Mouse (Mus musculus) right cerebral cortex, adult 2 months (tissue): Measurements from ENCODE around the gene Trak1.
A peak's percentile ranks its signal among the peaks of the same experiment; 100 is the strongest.

Experiments used
- DNase-seq, 2 experiments: peaks; one replicate each; pipeline ENCODE4 v3.0.0; 2021 to 2022; ENCODE audit warnings: low spot score in 2 of 2

The Trak1 gene

DNA sequence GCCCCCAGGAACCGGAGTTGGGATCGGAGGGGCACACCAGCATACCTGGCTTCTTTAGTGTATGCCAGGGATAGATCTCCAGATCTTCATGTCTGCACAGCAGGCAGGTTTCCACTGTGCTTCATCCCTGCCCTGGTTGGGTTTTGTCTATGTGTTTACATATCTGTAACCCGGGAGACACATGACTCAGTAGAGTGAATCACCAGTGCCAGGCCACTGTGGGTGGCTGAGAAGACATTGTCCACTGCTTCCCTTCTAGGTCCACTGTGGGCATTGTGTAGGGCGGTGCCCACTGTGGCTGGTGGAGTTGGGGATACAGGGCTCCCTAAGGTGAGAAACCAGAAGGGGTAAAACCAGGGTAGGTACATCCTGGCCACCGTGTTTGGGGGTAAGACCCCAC is 98.5 kb downstream of the Trak1 start:
- no peak for DNase-seq

DNA sequence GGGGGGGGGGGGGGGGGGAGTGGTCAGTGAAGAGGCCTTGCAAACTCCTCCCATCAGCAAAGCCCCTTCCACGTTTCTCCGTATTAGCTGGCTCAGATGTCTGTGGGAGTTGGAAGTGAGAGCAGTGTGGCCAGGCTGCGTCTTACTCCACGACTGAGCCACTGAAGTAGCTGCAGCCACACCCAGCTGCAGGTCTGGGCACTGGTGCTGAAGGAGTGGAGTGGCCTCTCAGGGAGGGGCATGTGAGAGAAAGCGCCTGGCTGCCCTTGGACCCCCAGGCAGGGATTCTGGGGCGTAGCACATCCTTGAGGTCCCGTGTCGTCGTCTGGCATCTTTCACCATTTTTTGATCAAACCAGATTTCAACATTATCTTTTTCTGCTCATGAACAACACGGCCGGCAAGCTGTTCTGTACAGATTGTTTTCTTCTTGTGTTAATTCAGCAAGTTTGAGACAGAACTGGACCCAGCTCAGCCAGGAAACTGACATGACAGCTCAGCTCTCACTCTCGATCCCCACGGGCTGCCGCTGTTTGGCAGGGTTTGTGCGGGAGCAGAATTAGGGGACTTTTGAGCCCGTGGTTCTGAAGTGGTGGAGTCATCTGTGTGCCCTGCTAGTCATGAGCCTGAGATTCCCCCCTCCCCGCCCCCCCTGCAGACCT is 100.9 kb downstream of the Trak1 start:
- no peak for DNase-seq

DNA sequence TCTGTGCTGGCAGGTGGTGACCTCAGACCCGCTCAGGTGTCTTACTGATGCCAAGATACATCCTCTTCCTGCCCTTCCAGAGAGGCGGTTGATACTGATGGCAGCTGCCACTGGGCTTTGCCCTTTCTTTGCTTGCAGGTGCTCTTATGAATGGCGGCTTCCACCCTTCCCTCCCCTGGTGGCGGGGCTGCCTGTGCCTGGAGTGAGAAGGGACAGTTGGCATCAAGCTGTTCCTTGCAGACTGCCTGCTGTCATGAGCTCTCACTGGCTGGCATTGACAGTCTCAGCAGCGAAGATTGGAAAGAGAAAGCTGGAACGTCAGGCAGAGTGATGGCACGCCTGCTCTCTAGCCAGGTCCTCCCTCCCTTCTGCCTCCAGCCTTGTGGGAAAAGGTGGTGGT is 101.5 kb downstream of the Trak1 start:
- peak in 1 of 2 experiments; percentile 71 for DNase-seq

DNA sequence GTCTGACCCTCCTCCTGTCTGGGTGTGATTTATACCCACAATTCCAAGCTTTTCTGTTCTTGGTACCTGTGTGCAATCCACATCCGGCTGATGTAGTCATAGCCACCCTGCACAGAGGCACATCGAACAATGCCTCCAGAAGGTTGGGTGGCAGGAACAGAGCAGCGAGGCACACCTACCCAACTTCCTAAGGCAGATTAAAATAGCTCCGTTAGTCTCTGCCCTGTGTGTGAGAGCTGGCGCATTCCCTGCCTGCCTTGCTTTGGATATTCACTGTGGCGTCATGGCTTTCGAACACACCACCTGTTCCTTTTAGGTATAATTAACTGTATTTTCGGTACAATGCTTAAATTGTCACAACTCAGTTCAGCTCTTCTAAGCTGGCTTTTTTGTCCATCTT is 103.3 kb downstream of the Trak1 start:
- peak in 1 of 2 experiments; percentile 59 for DNase-seq

DNA sequence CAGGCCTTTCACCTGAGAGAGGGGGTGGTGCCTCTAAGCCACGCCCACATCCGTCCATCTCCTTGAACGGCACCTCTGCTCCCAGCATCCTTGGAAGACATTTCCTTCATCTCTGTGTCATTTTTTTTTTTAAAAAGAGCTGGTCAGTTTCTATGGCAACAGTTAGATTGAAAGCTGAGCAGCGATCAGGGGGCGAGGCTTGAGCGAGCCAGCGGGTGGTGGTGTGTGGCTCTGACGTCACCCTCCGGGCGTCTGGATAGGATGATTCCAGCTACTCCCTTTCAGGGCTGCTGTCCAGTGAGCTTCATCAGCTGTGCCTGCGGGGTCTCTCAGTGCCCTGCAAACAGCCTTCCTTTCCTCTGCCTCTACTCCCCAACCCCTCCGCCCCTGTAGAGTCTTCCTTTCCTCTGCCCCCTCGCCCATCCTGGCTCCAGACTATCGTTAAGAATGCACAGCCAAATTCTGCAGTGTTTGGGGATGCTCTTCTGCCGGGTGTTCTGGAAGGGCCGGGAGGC is 105.9 kb downstream of the Trak1 start:
- peak; percentile 89 to 90 for DNase-seq

DNA sequence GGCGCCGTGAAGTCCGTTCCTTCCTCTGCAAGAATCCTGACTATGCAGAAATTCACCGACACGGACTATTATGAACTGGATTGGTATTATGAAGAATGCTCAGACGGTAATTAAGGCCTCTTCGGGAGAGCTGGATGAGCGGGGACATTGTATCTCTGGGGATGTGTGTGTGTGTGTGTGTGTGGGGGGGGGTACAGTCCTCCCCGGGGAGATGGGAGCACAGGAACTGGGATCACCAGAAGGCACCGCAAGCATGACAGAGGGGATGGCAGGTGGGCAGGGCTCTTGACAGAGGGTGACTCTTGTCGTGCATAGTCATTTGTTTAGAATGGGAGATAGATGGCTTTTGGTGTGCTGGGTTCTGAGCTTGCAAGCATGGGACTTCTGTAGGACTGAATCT is 106.4 kb downstream of the Trak1 start:
- no peak for DNase-seq

DNA sequence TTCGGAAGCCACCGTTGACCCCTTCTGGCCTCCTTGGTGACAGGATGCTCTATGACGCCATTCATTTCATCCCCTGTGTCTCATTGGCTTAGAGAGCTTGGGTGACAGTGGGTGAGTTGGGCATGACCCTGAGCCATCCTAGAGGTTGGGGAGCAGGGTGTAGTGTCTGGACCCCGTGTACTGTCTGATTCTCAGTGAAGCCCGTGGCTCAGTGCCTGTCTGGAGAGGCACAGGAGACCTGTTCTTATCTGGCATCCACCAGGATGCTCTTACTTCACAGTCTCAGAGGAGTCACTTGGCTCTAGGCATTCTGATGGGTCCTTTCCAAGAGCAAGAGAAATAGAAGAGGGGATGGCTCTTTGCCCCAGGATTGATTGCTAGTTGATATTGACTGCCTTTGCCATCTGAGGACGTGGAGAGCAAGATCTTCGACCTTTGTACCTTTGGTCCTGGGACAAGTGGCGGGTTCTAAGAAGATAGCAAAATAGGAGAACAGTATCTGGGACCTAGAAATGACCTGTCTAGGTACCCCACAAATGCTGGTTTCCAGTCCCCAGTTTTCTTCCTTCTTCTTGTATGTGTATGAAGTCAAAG is 107.9 kb downstream of the Trak1 start:
- DNase-seq: no peak

DNA sequence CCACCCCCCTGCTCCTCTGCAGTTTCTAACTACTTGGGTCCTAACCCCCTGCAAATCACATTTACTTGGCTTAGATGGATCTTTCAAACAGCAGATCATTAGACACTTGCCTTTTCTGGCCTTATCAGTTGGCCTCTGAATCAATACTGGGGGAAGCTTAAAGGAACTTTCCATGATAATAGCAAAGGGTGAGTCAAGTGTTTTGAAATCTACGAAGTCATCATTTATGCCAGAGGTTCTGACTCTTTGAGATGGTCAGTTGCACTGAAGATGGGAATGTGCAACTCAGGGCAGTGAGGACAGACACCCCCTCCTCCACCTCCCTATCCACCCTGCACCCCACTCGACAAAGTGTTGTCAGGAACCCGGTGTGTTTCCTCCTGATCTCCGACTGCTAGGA is 108.5 kb downstream of the Trak1 start:
- no peak for DNase-seq

DNA sequence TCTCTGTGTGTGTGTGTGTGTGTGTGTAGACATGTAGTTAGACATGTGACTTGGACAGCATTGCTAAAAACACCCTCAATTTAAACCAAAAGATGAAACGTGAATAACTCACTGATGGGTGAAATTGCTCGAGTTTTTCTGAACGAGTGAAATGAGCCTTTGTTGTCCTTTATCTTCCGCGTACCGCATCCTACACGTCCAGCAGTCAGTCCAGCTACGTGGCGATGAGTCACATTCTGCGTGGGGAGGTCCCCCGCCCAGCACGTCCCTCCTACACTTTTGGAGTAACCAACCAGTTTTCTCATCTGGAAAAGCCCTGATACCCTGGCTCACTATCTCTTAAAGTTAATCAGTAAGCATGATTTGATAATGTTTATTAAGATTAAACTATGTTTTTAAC is 116.9 kb downstream of the Trak1 start:
- peak; percentile 66 to 68 for DNase-seq

DNA sequence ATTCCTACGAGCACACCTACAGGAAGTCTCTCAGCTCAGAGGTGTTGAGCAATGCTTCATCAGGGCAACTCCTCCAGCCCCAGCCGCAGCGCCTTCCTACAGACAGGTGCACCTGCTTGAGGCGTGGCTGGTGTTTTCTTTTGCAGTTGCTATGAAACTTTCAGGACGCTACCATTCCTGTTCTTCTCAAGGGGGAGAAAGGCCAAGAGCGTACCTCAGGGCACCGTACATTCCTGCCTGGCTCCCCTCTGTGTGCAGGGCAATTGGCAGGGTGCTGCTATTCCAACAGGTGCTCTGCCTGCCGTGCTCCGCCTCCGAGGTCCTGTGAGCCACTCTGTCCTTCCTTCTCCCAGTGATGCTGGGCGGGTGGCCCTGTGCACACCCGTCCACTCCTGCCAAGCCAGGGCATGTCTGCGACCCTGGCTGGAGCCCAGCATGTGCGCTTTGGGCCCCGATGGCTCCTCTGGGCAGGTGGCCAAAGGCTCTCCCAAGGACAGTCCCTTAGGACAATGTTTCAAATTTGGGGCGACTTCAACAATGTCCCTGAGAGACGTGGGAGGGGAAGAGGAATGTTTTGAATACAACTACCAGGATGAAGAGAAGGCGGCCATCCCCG is 118.4 kb downstream of the Trak1 start:
- DNase-seq: peak in 1 of 2 experiments; percentile 34

DNA sequence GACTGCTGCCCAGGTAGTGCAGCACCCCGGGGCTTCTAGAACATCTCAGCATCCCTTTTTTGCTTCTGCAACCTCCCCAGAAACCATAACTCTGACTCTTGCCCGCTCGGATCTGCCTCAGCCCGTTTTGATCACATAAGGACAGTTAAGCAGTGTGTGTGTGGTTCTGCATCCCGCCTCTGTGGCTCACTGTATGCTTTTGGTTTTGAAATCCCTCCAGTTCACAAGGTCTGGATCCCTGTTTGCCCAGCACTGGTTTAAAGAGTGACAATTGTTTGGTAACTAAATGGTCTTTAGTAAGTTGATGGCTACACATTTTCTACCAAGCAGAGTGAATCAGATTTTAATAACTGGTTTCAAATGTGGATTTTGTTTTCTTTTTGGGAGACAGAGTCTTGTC is 119.2 kb downstream of the Trak1 start:
- no peak for DNase-seq

DNA sequence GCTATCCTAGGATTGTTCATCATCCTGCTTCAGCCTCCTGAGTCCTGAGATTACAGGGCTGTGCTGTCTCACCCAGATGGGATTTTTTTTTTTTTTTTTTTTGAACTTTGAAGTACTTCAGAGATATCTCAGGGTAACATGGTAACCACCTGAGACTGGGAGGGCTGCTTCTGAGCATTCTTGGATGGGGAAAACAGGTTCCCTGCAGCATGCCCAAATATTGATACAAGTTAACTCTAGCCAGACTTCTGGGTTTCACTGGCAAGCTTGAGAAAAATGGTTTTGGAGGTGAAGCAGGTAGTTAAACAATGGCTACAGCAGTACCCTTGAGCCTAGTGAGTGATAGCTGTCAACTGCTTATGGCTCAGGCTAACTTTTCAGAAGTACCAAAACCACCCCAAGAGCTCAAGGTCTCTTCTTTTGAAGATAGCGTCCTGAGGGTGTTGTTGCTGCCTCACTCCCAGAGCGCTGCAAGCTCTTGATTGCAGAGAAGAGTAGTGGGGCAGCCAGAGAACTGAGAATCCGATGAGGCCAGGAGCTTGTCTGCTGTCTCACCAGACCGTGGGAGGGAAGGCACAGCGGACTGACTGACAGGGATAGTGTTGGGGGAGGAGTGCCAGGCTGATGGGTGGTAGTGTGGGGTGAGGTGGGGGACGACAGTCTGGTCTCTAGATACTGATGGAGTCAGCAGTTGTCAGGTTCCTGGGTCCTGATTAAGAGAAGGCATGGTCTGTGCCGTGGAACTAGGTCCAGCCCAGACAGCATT is 119.8 kb downstream of the Trak1 start:
- peak in 1 of 2 experiments; percentile 48 for DNase-seq

DNA sequence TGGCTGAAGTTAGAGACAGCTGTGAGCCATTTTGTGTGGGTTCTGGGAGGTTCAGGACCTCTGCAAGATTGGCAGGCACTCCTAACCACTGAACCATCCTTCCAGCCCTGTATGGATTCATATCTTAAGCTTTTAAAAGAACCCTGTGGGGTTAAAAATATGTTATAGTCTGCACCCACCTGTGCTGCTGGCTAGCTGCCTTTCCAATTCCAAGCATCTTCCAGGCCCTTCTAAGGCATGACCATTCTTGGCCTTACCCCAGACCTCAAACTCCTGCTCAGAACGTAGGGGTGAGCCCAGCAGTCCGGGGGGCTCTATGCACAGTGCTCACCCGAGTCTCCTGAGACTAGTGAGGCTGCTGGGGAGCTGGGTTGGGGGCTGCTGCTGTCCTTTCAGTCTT is 121.7 kb downstream of the Trak1 start:
- DNase-seq: no peak

DNA sequence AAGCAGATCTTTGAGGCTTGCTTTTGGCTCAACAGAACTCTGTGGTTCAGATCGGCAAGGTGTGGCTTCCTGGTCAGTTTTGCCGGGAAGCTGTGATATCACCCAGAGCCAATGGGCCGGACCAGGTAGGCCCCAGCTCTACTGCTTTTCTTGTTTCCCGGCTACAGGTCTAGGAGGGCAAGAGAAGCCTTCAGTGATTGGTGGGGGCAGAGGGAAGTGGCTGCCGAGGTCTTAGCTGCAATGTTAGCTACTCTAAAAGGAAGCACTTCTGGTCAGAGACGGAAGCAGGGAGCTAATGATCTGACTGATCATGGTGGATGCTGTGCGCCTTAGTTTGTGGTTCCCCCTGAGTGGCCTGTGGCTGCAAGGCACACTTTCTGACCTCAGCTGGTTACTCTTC is 122.3 kb downstream of the Trak1 start:
- DNase-seq: no peak

DNA sequence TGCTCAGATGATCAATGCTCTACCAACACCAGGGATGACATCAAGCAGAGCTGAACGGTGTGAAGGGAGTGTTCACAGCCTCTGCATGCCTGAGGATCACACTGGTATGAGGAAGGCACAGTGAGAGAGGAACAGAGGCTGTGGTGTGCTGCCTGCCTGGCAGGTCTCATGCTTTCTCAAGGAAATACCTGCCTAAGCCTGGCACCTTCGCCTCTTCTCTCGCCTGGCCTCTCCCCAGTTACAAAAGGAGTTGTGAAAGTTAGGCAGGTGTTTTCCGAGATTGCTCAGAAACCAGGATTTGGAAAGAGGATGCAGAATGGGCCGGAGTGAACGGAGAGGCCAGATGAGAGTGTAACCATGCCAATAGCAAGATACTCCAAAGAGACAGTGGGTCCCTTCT is 123.5 kb downstream of the Trak1 start:
- DNase-seq: no peak

DNA sequence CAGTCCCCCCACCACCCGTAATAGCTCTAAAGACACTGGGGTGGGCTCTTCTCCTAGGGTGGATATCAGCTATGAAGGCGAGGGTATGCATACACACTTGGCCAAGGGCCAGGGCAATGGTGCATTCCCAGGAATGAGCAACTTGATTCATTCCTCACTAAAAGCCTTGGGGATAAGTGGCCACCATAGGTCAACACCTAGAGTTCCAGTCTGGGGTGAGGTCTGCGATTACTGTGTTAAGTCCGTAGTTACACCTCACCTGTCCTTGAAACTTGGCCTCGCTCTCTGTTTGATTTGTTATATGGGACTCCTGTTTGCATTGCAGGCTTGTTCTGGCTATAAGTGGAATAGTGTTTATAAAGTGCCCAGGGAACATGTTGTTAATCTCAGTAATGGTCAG is 125.1 kb downstream of the Trak1 start:
- no peak for DNase-seq

DNA sequence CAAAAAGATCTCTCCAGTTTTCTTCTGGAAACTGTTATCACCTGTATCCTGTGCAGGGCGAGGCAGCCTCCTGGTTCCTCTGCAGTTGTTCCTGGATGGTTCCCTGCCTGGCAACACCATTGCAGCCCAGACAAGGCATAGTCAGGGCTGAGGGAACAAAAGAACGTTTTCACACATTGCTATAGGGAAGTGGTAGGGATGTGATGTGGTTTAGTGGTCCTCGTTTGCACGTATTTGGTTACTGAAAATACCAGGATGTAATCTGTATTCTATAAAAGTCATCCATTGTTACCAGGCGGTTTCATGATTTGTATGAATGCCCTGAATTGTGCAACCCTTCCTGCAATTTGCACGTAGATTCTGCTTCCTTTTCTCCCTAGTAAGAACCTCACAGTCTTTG is 126.3 kb downstream of the Trak1 start:
- DNase-seq: no peak

DNA sequence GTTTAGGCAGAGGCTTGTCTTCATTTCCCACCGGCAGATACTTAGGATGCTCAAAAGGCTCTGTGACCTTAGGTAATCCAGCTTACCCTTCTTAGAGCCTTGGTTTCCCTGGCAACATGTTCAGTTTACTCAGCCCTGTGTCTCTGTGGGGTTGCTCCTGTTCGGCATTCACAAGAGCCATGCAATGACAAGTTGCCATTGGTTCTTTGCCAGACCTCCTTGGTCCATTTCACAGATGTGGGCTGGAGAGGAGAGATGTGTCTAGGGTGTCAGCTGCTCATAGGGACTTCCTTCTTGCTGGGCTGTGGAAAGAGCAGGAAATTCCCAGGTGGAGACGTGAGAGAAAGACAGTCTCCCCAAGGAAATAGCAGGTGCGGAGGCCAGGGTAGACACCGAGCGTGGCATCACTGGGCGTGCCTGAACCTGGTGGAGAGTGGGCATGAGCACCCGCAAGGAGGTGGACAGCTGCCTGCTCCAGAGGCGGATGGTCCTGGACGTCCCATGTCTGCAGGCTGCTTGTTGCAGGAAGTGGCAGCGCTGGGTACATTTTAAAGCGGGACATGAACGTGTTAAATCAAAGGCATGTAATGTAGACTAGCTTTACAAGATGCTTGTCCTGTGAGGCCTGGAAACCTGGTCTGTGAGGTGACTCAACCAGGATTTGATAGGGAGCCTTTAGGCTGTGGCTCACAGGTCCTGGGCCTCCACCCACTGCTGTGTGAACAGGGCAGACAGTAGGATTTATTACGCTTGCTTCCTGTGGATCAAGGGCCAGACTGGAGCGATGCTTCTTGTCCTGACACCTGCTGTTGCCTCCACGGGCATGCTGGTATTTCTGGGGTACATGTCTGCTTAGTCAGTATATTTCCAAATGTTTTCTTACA is 127.2 kb downstream of the Trak1 start:
- no peak for DNase-seq

DNA sequence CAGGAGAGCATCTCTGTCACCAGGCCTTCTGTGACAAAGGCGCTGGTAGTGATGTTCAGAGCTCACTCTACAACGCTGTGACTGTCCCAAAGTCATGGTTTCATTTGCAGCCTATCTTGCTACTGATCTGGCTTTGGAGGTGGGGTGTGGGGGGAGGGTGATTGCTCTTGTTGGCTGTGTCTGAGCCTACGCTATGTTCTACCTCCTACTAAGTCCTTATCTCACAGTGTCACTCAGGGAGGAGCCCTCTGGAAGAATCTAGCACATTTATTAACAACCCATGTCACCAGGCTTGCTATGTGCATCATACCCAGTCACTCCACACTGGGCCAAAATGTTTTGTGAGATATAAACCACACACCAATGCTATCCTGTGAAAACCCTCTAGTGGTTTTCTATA is 129.1 kb downstream of the Trak1 start:
- DNase-seq: no peak

DNA sequence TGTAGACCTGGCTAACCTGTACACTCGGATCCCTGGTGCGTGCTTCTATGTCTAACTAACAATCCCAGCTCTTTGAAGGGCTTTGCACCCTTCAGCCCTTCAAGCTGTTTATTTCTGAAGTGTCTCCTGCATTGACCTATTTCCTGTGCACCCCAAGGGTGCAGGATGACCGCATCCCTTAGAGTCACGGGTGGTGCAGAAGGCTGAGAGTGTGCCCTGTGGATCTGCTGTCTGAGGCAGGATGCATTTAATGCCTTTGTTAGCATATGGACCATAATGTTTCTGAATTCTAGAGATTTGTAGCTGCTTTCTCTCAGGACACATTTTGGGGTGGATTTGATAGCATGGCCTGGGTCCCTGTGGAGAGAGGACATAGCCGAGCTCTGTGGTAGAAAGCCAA is 129.6 kb downstream of the Trak1 start:
- no peak for DNase-seq

DNA sequence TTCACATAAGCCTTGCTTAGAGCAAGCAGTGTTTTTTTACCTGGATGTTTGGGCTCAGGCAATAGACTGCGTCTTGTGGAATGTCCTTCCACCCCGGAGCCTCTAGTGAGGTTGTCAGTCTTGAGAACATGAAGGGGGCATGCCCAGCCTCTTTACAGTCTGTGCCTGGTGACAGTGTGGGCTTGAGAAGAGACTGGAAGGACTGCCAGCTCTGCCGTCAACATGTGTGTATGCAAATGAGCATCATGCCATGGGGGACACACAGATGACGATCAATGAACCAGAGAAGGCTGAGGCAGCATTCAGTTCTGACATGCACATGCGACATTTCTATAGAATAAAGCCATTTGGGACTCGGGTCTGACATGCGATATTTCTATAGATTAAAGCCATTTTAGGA is 132.3 kb downstream of the Trak1 start:
- DNase-seq: no peak

DNA sequence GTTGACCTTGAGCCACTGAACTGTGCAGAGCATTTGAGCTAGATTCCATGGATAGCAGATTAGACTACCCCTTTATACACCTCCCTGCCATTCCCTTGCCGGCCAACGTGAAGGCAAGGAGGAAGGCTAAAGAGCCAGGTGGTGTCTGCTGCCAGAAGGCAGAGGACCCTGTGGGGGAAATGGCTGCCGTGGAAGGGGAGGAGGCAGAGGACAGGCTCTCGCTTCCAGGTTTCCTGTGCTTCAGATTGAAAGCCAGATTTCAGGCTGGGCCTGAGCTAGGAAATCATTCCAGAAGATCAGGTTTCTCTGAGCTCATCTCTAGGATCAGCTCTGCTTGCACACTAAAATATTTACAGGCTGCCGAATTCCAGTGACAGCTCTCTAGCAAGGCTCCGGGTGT is 133.1 kb downstream of the Trak1 start:
- no peak for DNase-seq
